Mouse (Mus musculus): ENCODE data around the gene Pmepa1.

DNA sequence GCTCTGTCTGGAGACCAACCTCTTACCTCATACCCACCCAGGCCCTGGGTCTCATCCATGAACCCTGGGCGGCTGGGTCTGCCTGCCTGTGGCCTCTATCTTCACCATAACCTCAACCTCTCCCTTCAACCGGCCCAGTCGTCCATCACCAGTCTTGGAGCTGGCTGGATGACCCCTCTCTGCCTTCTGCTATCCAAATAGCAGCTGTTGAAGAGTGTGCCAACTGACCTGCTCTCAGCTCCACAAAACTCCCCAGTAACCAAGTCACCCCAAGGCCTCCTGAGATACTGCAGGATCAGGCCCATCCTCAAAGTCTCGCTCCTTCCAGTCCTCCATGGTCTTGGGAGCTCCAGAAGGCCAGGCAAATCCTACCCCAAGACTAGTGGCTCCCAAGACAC, 19.8 kb downstream of the Pmepa1 start:
- TF ChIP-seq GATA2 (IDR thresholded peaks at IDR 0.05; ENCODE audit: borderline replicate concordance, low read depth, low read length) (no peak), CTCF (IDR thresholded peaks at IDR 0.05; ENCODE audit: low read depth, low read length) (no peak), TAL1 (conservative IDR thresholded peaks at IDR 0.05; ENCODE audit: low read depth, low read length) (no peak), GATA1 (IDR thresholded peaks at IDR 0.05; ENCODE audit: borderline replicate concordance, low read length) (no peak), POLR2AphosphoS5 (IDR thresholded peaks at IDR 0.05; ENCODE audit: insufficient replicate concordance, low read depth, low read length) (no peak)
